In genomic region chr3:82998772-82999463, GRCm38 (mm10) we compare ENCODE assay signal across 8 mouse cellular contexts. TPM values are rescaled to one million over a fixed set of nuclear protein-coding genes. Genes with fewer than 3 reads are reported as not detected.
A peak's percentile ranks its signal among the peaks of the same experiment; 100 is the strongest.
DNase-seq lines count a peak whose midpoint lies in the region; ATAC-seq and TF ChIP-seq lines count a peak whose summit lies in the region.

No protein-coding gene starts in this region.

- no peak for DNase-seq in cerebellum, adult 11-12 months
- peak; percentile 50 for DNase-seq in MEL-GATA-1-ER (ENCODE audit: extremely low read depth, low read depth)
- peak; percentile 90 for DNase-seq in embryo, embryonic 10.5 days (ENCODE audit: low spot score)
- peak; percentile 42 for DNase-seq in heart, postnatal 4 days
- peak; percentile 68 to 77 for DNase-seq in layer of hippocampus, adult 2 months (ENCODE audit: low spot score in 2 of 2)
- DNase-seq in lung, postnatal 14 days = peak; percentile 65

- H3K36me3 ChIP-seq in stomach, embryonic 15.5 days = no peaks in the 10 kb centered on the region

- H3K9me3 ChIP-seq in stomach, embryonic 15.5 days = no peaks in the 10 kb centered on the region

- H3K27ac ChIP-seq in layer of hippocampus, adult 2 months = no peak overlapping the region
- no peak overlapping the region for H3K27ac ChIP-seq in stomach, embryonic 15.5 days

- 30% methylated on average over 8 of the region's 8 CpGs for WGBS in stomach, embryonic 15.5 days

- H3K4me1 ChIP-seq in stomach, embryonic 15.5 days = peaks cover 5% of the 10 kb centered on the region; the same call in 1 of the 2 replicates

- no peaks in the 10 kb centered on the region for H3K27me3 ChIP-seq in stomach, embryonic 15.5 days (replicated peaks)

- peak; percentile 90 for TF ChIP-seq CTCF in layer of hippocampus, adult 2 months (conservative IDR thresholded peaks at IDR 0.05)

- no peak overlapping the region for H3K4me3 ChIP-seq in layer of hippocampus, adult 2 months
- no peak overlapping the region for H3K4me3 ChIP-seq in stomach, embryonic 15.5 days (replicated peaks)

- H3K9ac ChIP-seq in stomach, embryonic 15.5 days = no peak overlapping the region

- H3K4me2 ChIP-seq in stomach, embryonic 15.5 days = no peak overlapping the region

- peak; percentile 64; the same call in 1 of the 2 replicates for ATAC-seq in cerebellum, adult (ENCODE audit: insufficient number of reproducible peaks, low FRiP score, low TSS enrichment)
- peak; percentile 65; the same call in 1 of the 2 replicates for ATAC-seq in stomach, embryonic 15.5 days (ENCODE audit: insufficient read depth, low FRiP score, low read depth)

RNA-seq across cellular contexts. Expression of gene Fgg, which starts 8.6 kb away (rescaled TPM):
- total RNA-seq in heart, postnatal 4 days (2021) = under 1 TPM; 0.16 to 0.36 TPM
- under 1 TPM; 0.20 to 0.27 TPM for total RNA-seq in layer of hippocampus, adult 2 months (2021)
- 12.7 and 40.6 TPM in 2 replicates for polyA plus RNA-seq in stomach, embryonic 15.5 days (2015; fragmentation: Nextera tagmentation; extraction: Ambion mirVana)

RNA-seq across cellular contexts. Expression of gene Fga, which starts 27.0 kb away (rescaled TPM):
- total RNA-seq in heart, postnatal 4 days (2021) = under 1 TPM; 0.11 to 0.21 TPM
- not detected for total RNA-seq in layer of hippocampus, adult 2 months (2021)
- polyA plus RNA-seq in stomach, embryonic 15.5 days (2015; fragmentation: Nextera tagmentation; extraction: Ambion mirVana) = 15.0 and 40.6 TPM in 2 replicates

RNA-seq across cellular contexts. Expression of gene Fgb, which starts 50.7 kb away (rescaled TPM):
- total RNA-seq in heart, postnatal 4 days (2021) = under 1 TPM in 1 of 2 experiments, not detected in 1; 0.12 TPM
- total RNA-seq in layer of hippocampus, adult 2 months (2021) = not detected
- 8.3 and 25.9 TPM in 2 replicates for polyA plus RNA-seq in stomach, embryonic 15.5 days (2015; fragmentation: Nextera tagmentation; extraction: Ambion mirVana)

RNA-seq across cellular contexts. Expression of gene Plrg1, which starts 56.4 kb away (rescaled TPM):
- total RNA-seq in heart, postnatal 4 days (2021) = 10 to 100 TPM; 34.9 to 37.4 TPM
- 10 to 100 TPM; 50.3 to 50.6 TPM for total RNA-seq in layer of hippocampus, adult 2 months (2021)
- polyA plus RNA-seq in stomach, embryonic 15.5 days (2015; fragmentation: Nextera tagmentation; extraction: Ambion mirVana) = 84.2 and 85.6 TPM in 2 replicates
